Mouse (Mus musculus): ENCODE results near the gene Ston2. TPM values are rescaled to one million over a fixed set of nuclear protein-coding genes. Genes with fewer than 3 reads are reported as not detected.

The Ston2 gene
- polyA plus RNA-seq, 1 experiment from 2014 or later, result 2.7 TPM

DNA sequence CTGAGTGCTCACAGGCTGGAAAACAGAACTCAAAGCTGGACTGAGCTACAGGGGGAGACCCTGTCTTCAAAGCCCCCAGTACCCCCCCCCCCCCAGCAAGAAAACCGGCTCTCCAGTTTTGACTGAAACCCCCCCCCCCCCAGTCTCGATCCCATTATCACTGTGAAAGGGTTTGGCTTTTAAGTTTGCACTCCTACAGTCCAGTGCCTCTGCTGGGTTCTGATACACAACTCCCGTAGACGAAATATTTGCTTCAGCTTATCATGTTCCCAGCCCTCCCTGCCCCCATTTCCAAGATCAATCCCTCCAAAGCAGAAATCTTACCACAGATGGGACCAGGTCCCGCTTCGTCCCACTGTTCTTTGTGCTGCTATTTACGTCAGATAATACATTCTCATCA lies 147.1 kb downstream of the Ston2 start:
- Histone ChIP-seq H3K9ac (ENCODE audit: low read depth, low read length) (no peak overlapping the region), H3K4me3 (ENCODE audit: low read depth, low read length) (no peak overlapping the region)
- ATAC-seq, result no peak

GRCm38 (mm10) chr12:91640712-91641111 lies 147.5 kb downstream of the Ston2 start:
- H3K4me2 ChIP-seq (replicated peaks; ENCODE audit: low read depth), result no peak overlapping the region
- H3K4me3 ChIP-seq (ENCODE audit: low read depth, low read length), result no peak overlapping the region
- H3K27ac ChIP-seq (ENCODE audit: low read depth, low read length), result no peak overlapping the region
- 45% methylated on average over 7 of the region's 7 CpGs for WGBS
- no peak overlapping the region for H3K9ac ChIP-seq (ENCODE audit: low read depth, low read length)
- H3K27me3 ChIP-seq (replicated peaks; ENCODE audit: control insufficient read depth, insufficient read depth, low read length), result no peaks in the 10 kb centered on the region
- peak; percentile 85 for TF ChIP-seq CTCF (IDR thresholded peaks at IDR 0.05; ENCODE audit: low read depth)
- ATAC-seq, result no peak
- H3K36me3 ChIP-seq (ENCODE audit: control insufficient read depth, insufficient read depth), result no peaks in the 10 kb centered on the region
- no peaks in the 10 kb centered on the region for H3K9me3 ChIP-seq (ENCODE audit: control insufficient read depth)
- no peaks in the 10 kb centered on the region for H3K4me1 ChIP-seq (replicated peaks; ENCODE audit: control insufficient read depth, insufficient read depth, low read length)

More for the DNA sequence above, 147.1 kb downstream of the Ston2 start:
- no peak for TF ChIP-seq CTCF (IDR thresholded peaks at IDR 0.05; ENCODE audit: low read depth)
- no peaks in the 10 kb centered on the region for H3K9me3 ChIP-seq (ENCODE audit: control insufficient read depth)
- peak overlapping the region; percentile 24; the same call in 1 of the 2 replicates for H3K4me2 ChIP-seq (replicated peaks; ENCODE audit: low read depth)
- H3K27ac ChIP-seq (ENCODE audit: low read depth, low read length), result no peak overlapping the region
- 77% methylated on average over 6 of the region's 7 CpGs for WGBS
- H3K4me1 ChIP-seq (replicated peaks; ENCODE audit: control insufficient read depth, insufficient read depth, low read length), result no peaks in the 10 kb centered on the region
- H3K27me3 ChIP-seq (replicated peaks; ENCODE audit: control insufficient read depth, insufficient read depth, low read length), result no peaks in the 10 kb centered on the region
- no peaks in the 10 kb centered on the region for H3K36me3 ChIP-seq (ENCODE audit: control insufficient read depth, insufficient read depth)

- Histone ChIP-seq H3K9ac (ENCODE audit: low read depth, low read length) (no peak overlapping the region), H3K9me3 (ENCODE audit: control insufficient read depth) (no peaks in the 10 kb centered on the region), H3K36me3 (ENCODE audit: control insufficient read depth, insufficient read depth) (no peaks in the 10 kb centered on the region), H3K4me2 (replicated peaks; ENCODE audit: low read depth) (no peak overlapping the region), H3K4me1 (replicated peaks; ENCODE audit: control insufficient read depth, insufficient read depth, low read length) (no peaks in the 10 kb centered on the region), H3K27me3 (replicated peaks; ENCODE audit: control insufficient read depth, insufficient read depth, low read length) (no peaks in the 10 kb centered on the region), H3K4me3 (ENCODE audit: low read depth, low read length) (no peak overlapping the region), H3K27ac (ENCODE audit: low read depth, low read length) (no peak overlapping the region)
- TF ChIP-seq CTCF (IDR thresholded peaks at IDR 0.05; ENCODE audit: low read depth), result no peak
- WGBS, result 51% methylated on average over 3 of the region's 3 CpGs
- no peak for ATAC-seq
Observed at GRCm38 (mm10) chr12:91638351-91638750, 149.8 kb downstream of the Ston2 start.

GRCm38 (mm10) chr12:91637136-91637909 lies 150.9 kb downstream of the Ston2 start:
- no peak overlapping the region for H3K27ac ChIP-seq (ENCODE audit: low read depth, low read length)
- H3K36me3 ChIP-seq (ENCODE audit: control insufficient read depth, insufficient read depth), result no peaks in the 10 kb centered on the region
- no peak for TF ChIP-seq CTCF (IDR thresholded peaks at IDR 0.05; ENCODE audit: low read depth)
- H3K9ac ChIP-seq (ENCODE audit: low read depth, low read length), result no peak overlapping the region
- no peak overlapping the region for H3K4me2 ChIP-seq (replicated peaks; ENCODE audit: low read depth)
- no peaks in the 10 kb centered on the region for H3K27me3 ChIP-seq (replicated peaks; ENCODE audit: control insufficient read depth, insufficient read depth, low read length)
- WGBS, result 74% methylated on average over 12 of the region's 12 CpGs
- no peak for ATAC-seq
- H3K4me3 ChIP-seq (ENCODE audit: low read depth, low read length), result no peak overlapping the region
- H3K9me3 ChIP-seq (ENCODE audit: control insufficient read depth), result no peaks in the 10 kb centered on the region
- H3K4me1 ChIP-seq (replicated peaks; ENCODE audit: control insufficient read depth, insufficient read depth, low read length), result no peaks in the 10 kb centered on the region

DNA sequence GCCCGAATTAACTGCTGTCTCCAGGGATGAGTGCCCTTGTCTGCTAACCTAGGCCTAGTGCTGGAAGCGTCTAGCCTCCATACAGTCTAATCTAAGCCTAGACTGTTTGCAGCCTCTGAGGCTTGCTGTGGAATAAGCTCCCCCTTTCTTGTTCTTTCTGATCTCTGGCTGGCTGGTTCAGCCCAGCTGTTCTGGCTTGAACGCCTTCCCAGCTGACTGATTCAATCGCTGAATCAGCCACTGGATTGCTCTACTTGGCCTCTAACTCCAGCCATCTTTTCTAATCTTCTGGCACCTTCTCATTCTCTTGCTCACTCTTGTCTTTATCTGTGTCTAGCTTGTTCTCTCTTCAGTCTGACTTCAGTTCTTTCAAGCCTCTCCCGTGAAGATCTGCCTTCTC lies 161.7 kb downstream of the Ston2 start:
- Histone ChIP-seq H3K4me3 (ENCODE audit: low read depth, low read length) (no peak overlapping the region), H3K36me3 (ENCODE audit: control insufficient read depth, insufficient read depth) (no peaks in the 10 kb centered on the region), H3K9me3 (ENCODE audit: control insufficient read depth) (no peaks in the 10 kb centered on the region), H3K27me3 (replicated peaks; ENCODE audit: control insufficient read depth, insufficient read depth, low read length) (no peaks in the 10 kb centered on the region), H3K4me1 (replicated peaks; ENCODE audit: control insufficient read depth, insufficient read depth, low read length) (no peaks in the 10 kb centered on the region), H3K27ac (ENCODE audit: low read depth, low read length) (no peak overlapping the region), H3K4me2 (replicated peaks; ENCODE audit: low read depth) (no peak overlapping the region), H3K9ac (ENCODE audit: low read depth, low read length) (no peak overlapping the region)
- TF ChIP-seq CTCF (IDR thresholded peaks at IDR 0.05; ENCODE audit: low read depth), result no peak
- WGBS, result 87% methylated on average over 5 of the region's 5 CpGs
- ATAC-seq, result no peak

DNA sequence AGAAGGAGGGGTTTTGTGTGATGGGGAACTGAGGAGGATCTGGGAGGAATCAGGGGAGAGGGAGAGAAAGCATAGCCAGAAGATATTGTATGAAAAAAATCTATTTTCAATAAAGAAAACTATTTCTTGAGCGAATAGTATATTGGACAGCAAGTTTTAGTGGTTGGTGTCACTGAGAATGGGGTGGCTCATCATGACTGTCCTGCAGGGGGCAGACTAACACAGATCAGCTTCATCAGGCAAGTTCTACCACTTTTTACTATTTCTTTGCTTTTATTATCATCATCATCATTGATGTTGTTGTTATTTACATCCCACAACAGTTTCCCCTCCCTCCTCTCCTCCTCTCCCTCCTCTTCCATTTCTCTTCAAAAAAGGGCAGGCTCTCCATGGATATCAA lies 163.2 kb downstream of the Ston2 start:
- Histone ChIP-seq H3K27ac (ENCODE audit: low read depth, low read length) (no peak overlapping the region), H3K9ac (ENCODE audit: low read depth, low read length) (no peak overlapping the region), H3K4me2 (replicated peaks; ENCODE audit: low read depth) (no peak overlapping the region), H3K4me1 (replicated peaks; ENCODE audit: control insufficient read depth, insufficient read depth, low read length) (no peaks in the 10 kb centered on the region), H3K9me3 (ENCODE audit: control insufficient read depth) (no peaks in the 10 kb centered on the region), H3K4me3 (ENCODE audit: low read depth, low read length) (no peak overlapping the region), H3K36me3 (ENCODE audit: control insufficient read depth, insufficient read depth) (no peaks in the 10 kb centered on the region), H3K27me3 (replicated peaks; ENCODE audit: control insufficient read depth, insufficient read depth, low read length) (no peaks in the 10 kb centered on the region)
- TF ChIP-seq CTCF (IDR thresholded peaks at IDR 0.05; ENCODE audit: low read depth), result peak; percentile 73
- 92% methylated on average over 1 of the region's 1 CpGs for WGBS
- ATAC-seq, result no peak

Measured in intestine, postnatal 0 days (tissue).